Mouse (Mus musculus): ENCODE measurements around the gene Pdxk. TPM values are rescaled to one million over a fixed set of nuclear protein-coding genes. Genes with fewer than 3 reads are reported as not detected.

The Pdxk gene
- polyA plus RNA-seq, 1 experiment from 2014 or later = 49.8 TPM

DNA sequence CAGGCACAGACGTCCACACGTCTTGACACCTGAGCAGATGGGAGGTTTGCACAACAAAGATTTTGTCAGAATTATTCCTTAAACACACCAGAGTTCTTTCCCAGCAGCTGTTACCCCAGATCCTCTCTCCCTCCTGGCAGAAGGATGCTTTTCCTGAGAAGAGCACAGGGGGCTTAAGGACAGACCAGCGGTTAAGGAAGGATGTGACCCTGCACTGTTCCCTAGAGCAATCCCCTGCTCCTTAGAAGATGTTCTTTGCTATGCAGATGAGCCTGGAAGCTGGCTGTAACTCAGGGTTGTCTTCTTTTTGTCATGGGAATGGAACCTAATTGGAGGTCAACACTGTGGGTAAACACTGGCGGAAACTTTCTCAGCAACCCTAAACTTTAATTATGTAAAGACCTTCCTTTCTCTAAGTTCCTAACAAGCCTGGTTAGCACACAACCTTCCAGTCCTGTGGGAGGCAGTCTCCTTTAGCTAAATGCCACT, 73.7 kb downstream of the Pdxk start:
- H3K36me3 ChIP-seq = no peaks in the 10 kb centered on the region
- H3K4me1 ChIP-seq (replicated peaks) = peaks cover 9% of the 10 kb centered on the region
- H3K9ac ChIP-seq = no peak overlapping the region
- no peak overlapping the region for H3K4me3 ChIP-seq
- ATAC-seq (ENCODE audit: low FRiP score, low read depth) = no peak
- H3K27me3 ChIP-seq = peaks cover 28% of the 10 kb centered on the region
- H3K9me3 ChIP-seq = no peaks in the 10 kb centered on the region
- no peak overlapping the region for H3K4me2 ChIP-seq
- WGBS = 15% methylated on average over 4 of the region's 4 CpGs
- no peak overlapping the region for H3K27ac ChIP-seq (replicated peaks)

DNA sequence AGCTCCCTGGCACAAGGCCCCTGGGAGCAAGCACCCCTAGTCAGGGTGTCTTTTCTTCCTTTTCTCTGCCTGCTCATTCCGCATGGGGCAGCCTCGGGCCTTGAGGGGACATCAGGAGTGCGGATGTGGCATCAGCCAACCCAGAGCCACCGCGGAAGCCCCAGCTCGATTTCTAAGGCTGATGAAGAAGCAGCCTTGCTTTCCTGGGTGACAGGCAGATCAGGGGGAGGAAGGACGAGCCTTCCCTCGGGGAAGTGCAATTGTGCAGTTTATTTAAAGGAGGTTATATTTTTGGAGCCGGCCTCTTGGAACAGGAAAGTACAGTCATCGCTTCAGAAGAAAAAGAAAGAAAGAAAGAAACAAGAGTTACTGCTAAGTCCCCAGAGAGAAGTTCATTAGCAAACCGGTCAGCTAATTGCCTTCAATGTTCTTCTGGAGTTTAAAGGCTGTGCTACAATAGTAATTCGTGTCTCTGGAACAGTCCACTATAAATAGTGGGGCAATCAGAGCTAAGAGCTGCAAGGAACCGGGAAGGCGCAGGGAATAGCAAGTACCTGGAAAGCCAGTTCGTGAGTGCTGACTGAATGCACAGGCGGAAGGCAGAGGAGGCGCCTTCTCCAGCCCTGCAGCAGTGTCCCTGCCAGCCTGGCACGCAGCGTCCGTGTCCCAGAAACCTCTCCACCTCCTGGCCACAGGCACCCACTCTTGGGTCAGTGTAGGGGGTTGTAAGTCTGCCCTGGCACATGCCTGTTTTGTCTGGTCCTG, 76.4 kb downstream of the Pdxk start:
- no peak; the same call in 1 of the 2 replicates for ATAC-seq (ENCODE audit: low FRiP score, low read depth)
- 64% methylated on average over 20 of the region's 20 CpGs for WGBS
- H3K4me1 ChIP-seq (replicated peaks) = no peaks in the 10 kb centered on the region
- no peak overlapping the region for H3K27ac ChIP-seq (replicated peaks)
- no peak overlapping the region for H3K4me2 ChIP-seq
- H3K36me3 ChIP-seq = no peaks in the 10 kb centered on the region
- no peak overlapping the region for H3K9ac ChIP-seq
- H3K27me3 ChIP-seq = peaks cover 28% of the 10 kb centered on the region
- H3K4me3 ChIP-seq = no peak overlapping the region
- H3K9me3 ChIP-seq = no peaks in the 10 kb centered on the region

Small RNAs within 50 kb of the gene (microRNA-seq; reads per million reads assigned to microRNA genes)
- gene Mir6410 = not detected
- gene Mir6907 = 3.1 reads per million, percentile 13 among the genes with 10 or more reads in this experiment
- not detected for gene Mir6908

Other genes with a start within 250 kb of the Pdxk start
- 27.5 and 29.4 TPM in 2 replicates for gene Trappc10, start 220.3 kb downstream of the Pdxk start, polyA plus RNA-seq (2015; fragmentation: Nextera tagmentation; extraction: Ambion mirVana)
- gene Agpat3, start 112.5 kb downstream of the Pdxk start, polyA plus RNA-seq (2015; fragmentation: Nextera tagmentation; extraction: Ambion mirVana) = 83.5 and 86.4 TPM in 2 replicates
- gene Rrp1, start 51.9 kb downstream of the Pdxk start, polyA plus RNA-seq (2015; fragmentation: Nextera tagmentation; extraction: Ambion mirVana) = 402 and 403 TPM in 2 replicates
- 90.9 and 95.0 TPM in 2 replicates for gene Cstb, start 39.3 kb downstream of the Pdxk start, polyA plus RNA-seq (2015; fragmentation: Nextera tagmentation; extraction: Ambion mirVana)
- gene Olfr1358, start 52.5 kb upstream of the Pdxk start, polyA plus RNA-seq (2015; fragmentation: Nextera tagmentation; extraction: Ambion mirVana) = not detected in 2 replicates
- 65.0 and 69.9 TPM in 2 replicates for gene Ilvbl, start 109.4 kb upstream of the Pdxk start, polyA plus RNA-seq (2015; fragmentation: Nextera tagmentation; extraction: Ambion mirVana)
- 3.1 and 4.2 TPM in 2 replicates for gene Syde1, start 127.0 kb upstream of the Pdxk start, polyA plus RNA-seq (2015; fragmentation: Nextera tagmentation; extraction: Ambion mirVana)
- not detected in 2 replicates for gene Olfr1357, start 153.1 kb upstream of the Pdxk start, polyA plus RNA-seq (2015; fragmentation: Nextera tagmentation; extraction: Ambion mirVana)